Mouse (Mus musculus) layer of hippocampus, adult 11-12 months (tissue): ENCODE results near the gene Ifi27l2b.
"Not testable (repeated sequence)": the region's sequence is repeated elsewhere in the genome, so short reads cannot be mapped to it uniquely, and the experiment has no call there.

ENCODE experiments used
- DNase-seq: peaks from one replicate; pipeline ENCODE4 v3.0.0; 2022; ENCODE audit warnings: low spot score

The Ifi27l2b gene

GRCm38 (mm10) chr12:103457140-103457539 lies at the start of gene Ifi27l2b:
TSS of gene Ifi27l2b (minus strand) at chr12:103457223.
- no peak for DNase-seq

- no peak for DNase-seq
These were observed 47.4 kb upstream of the Ifi27l2b start for GRCm38 (mm10) chr12:103504402-103504801.

GRCm38 (mm10) chr12:103503300-103503699 lies 46.3 kb upstream of the Ifi27l2b start:
- no peak for DNase-seq

GRCm38 (mm10) chr12:103499261-103499660 lies 42.2 kb upstream of the Ifi27l2b start:
- DNase-seq: no peak

GRCm38 (mm10) chr12:103498768-103499167 lies 41.7 kb upstream of the Ifi27l2b start:
- DNase-seq: no peak

GRCm38 (mm10) chr12:103494486-103494885 lies 37.5 kb upstream of the Ifi27l2b start:
- DNase-seq: peak; percentile 52

GRCm38 (mm10) chr12:103492767-103493166 lies 35.7 kb upstream of the Ifi27l2b start:
- peak; percentile 87 for DNase-seq

GRCm38 (mm10) chr12:103491091-103491730 lies 34.2 kb upstream of the Ifi27l2b start:
- no peak for DNase-seq

GRCm38 (mm10) chr12:103487750-103488149 lies 30.7 kb upstream of the Ifi27l2b start:
- DNase-seq: no peak

GRCm38 (mm10) chr12:103487276-103487675 lies 30.3 kb upstream of the Ifi27l2b start:
- DNase-seq: no peak

- DNase-seq: no peak
These were observed 29.7 kb upstream of the Ifi27l2b start for GRCm38 (mm10) chr12:103486726-103487125.

- not testable (repeated sequence) for DNase-seq
These were observed 27.4 kb upstream of the Ifi27l2b start for GRCm38 (mm10) chr12:103484200-103484972.

- no peak for DNase-seq
These were observed 25.8 kb upstream of the Ifi27l2b start for GRCm38 (mm10) chr12:103482781-103483180.

GRCm38 (mm10) chr12:103481671-103482070 lies 24.6 kb upstream of the Ifi27l2b start:
- DNase-seq: peak; percentile 0

GRCm38 (mm10) chr12:103477461-103478015 lies 20.5 kb upstream of the Ifi27l2b start:
- DNase-seq: no peak

- DNase-seq: no peak
These were observed 19.9 kb upstream of the Ifi27l2b start for GRCm38 (mm10) chr12:103476779-103477389.

- no peak for DNase-seq
These were observed 17.5 kb upstream of the Ifi27l2b start for GRCm38 (mm10) chr12:103474481-103474880.

GRCm38 (mm10) chr12:103456727-103457126 lies 296 bp downstream of the Ifi27l2b start:
- DNase-seq: not testable (repeated sequence)

- no peak for DNase-seq
These were observed 3.7 kb downstream of the Ifi27l2b start for GRCm38 (mm10) chr12:103453361-103453760.

GRCm38 (mm10) chr12:103445060-103445459 lies 12.0 kb downstream of the Ifi27l2b start:
- DNase-seq: no peak

- DNase-seq: not testable (repeated sequence)
These were observed 12.8 kb downstream of the Ifi27l2b start for GRCm38 (mm10) chr12:103444261-103444660.

- DNase-seq: no peak
These were observed 13.5 kb downstream of the Ifi27l2b start, which contains the start of gene Ifi27l2a for GRCm38 (mm10) chr12:103443524-103443923. TSS of gene Ifi27l2a (minus strand) at chr12:103443680.

- no peak for DNase-seq
These were observed 19.4 kb downstream of the Ifi27l2b start for GRCm38 (mm10) chr12:103437601-103438000.
